Mouse (Mus musculus): ENCODE measurements around the gene Gm960.

Gm960 gene

GRCm38 (mm10) chr19:4624006-4624405, 74.5 kb downstream of the Gm960 start:
- 74% methylated on average over 12 of the region's 12 CpGs for WGBS

DNA sequence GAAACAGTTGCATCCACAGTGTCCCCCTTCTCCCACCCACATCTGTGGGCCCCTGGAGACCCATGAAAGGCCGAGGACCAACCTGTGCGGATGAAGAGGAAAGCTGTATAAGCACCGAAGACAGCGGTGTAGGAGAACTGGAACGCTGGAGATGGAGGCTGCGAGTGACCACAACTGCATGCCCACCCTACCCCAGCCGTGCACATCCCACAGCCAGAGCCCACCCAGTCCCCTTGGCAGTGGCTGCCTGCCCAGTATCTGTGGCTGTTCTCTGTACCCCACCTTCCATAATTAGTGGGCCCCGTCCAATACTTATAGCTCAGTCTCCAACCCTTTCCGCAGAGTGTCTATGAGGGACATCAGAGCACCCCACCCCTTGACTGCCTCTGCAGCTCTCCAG, 75.0 kb downstream of the Gm960 start:
- 90% methylated on average over 9 of the region's 9 CpGs for WGBS

- 62% methylated on average over 5 of the region's 5 CpGs for WGBS
These were observed 75.7 kb downstream of the Gm960 start for GRCm38 (mm10) chr19:4622780-4623179.

DNA sequence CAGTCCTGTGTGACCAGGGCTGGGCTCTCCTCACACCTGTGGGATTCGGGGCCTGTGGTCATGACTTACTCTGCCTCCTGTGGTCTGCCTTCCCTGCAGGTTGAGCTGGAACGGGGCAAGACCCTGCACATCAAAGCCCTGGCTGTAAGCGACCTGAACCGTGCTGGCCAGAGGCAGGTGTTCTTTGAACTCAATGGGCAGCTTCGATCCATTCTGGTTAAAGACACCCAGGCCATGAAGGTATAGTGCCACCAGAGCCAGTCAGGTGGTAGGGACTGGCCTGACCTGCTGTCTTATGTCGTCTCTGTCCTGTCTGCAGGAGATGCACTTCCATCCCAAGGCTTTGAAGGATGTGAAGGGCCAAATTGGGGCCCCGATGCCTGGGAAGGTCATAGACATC, 77.7 kb downstream of the Gm960 start:
- 92% methylated on average over 7 of the region's 7 CpGs for WGBS

GRCm38 (mm10) chr19:4619461-4619860, 79.0 kb downstream of the Gm960 start:
- WGBS = 86% methylated on average over 10 of the region's 10 CpGs

- WGBS = 38% methylated on average over 18 of the region's 18 CpGs
These were observed 80.3 kb downstream of the Gm960 start for GRCm38 (mm10) chr19:4618183-4618582.

GRCm38 (mm10) chr19:4616546-4616945, 81.9 kb downstream of the Gm960 start:
- 49% methylated on average over 4 of the region's 4 CpGs for WGBS

DNA sequence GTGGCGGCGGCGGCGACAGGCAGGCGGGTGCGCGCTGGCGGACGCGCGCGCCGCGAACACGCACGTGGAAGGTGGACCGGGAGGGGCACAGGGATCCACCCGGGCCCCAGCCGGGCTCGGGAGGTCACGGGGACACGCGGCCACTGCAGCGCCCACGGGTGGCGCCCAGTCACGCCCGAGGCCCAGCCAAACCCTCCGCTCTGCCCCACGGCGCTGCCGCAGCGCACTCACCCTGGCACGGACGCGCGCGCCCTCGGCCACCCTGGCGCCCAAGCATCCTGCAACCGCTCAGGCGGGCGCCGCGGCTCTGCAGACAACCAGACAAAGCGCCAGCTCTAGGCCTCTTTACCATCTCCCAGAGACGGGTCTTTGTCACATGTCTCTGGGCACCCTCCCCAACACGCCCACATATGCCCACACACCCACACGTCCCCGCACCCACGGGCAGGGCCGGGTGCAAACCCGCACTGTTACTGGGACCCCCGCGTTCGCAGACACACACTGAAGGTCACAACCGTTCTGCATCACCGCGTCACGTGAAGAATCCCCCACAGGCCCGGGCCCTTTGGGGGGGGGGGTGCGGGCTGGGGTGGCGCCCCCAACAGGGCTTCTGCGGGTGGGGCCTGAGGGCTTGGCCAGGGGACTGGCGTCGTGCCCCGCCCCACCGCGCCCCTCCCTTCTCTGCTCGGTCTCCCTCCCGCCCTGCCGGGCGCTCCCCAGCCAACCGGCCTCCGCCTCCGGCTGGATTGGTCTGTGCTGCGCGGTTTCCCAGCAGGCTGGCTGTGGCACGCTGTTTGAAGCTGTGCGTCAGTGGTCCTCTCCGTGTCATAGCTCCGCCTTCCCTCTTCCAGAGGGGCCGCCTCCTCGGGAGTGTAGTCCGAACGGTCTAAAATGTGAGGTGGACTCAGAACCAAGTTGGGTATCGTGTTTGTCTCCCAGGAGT, 83.0 kb downstream of the Gm960 start, which contains the start of gene Lrfn4:
TSS of gene Lrfn4 (minus strand) at position 517 of the 943 bp plus-strand sequence.
- WGBS = 1% methylated on average over 84 of the region's 87 CpGs

- WGBS = 14% methylated on average over 46 of the region's 49 CpGs
These were observed 83.9 kb downstream of the Gm960 start for GRCm38 (mm10) chr19:4614305-4615150.

DNA sequence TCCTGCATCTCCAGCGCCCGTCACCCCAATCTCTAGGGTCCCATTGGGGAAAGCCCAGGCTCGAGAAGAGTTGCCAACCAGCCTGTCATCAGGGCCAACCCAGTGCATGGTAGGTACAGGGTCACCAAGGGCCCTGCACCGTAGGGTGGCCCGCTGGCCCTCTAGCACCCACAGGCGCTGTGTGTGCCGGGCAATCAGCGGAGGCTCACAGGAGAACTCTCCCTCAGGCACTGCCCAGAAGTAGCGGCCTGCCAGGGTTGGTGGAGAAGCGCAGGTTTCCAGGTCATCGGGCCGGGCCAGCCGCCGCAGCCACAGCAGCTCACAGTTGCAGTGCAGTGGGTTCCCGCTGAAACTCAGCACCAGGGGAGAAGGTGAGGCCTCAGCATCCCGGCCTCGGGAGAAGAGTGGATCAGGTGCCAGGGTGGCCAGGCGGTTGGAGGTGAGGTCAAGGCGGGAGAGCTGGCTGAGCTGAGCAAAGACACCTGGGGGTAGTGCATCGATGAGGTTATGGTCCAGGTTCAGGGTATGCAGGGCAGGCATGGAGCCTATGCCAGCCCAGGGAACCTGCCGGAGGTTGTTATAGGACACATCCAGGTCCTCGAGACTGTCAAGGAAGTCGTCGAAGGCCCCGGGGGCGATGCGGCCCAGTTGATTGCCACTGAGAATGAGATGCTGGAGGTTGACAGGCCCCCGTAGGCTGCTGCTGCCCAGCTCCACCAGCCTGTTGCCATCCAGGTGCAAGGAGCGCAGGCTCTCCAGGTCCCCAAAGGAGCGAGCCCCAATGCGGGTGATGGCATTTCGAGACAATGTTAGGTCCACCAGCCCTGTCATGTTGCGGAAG, 84.8 kb downstream of the Gm960 start:
- 87% methylated on average over 33 of the region's 33 CpGs for WGBS

- WGBS = 85% methylated on average over 19 of the region's 19 CpGs
These were observed 86.1 kb downstream of the Gm960 start for GRCm38 (mm10) chr19:4612181-4612961.

DNA sequence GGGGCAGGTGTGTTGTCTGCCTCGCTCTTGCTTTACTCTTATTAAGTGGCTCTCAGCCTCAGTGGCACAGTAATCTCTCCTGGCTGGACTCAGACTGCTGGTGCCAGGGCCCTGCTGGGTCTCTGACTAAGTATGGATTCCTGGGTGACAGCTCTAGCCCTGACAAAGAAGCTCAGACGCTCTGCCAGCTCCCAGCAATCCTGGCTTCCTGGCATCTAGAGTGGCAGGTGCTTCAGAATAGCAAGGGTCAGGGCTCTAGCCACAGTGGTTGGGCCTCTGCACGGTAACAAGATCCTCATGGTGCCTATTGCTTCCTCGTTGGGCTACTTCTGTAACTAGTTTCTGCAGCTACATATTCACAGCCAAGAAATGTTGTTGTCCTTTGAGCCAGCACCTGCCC, 88.4 kb downstream of the Gm960 start:
- WGBS = 46% methylated on average over 4 of the region's 4 CpGs

DNA sequence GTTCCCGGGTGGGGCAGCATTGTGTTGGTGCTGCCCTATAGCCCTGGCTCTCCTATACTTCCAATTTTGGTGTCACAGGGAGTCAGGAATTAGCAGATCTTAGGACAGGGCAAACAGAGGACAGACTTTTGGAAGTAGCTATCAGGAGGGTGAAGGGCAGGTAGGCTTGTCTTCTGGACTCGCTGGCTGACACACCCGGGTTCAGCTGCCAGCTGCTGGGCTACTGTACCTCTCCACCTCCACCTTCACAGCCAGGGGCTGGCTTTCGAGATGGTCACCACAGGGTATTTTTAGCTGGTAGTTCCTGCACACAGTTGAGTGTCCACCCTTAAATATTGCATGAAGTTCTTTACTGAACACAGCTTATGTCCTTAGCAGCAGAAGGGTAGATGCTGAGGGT, 90.0 kb downstream of the Gm960 start:
- 84% methylated on average over 4 of the region's 4 CpGs for WGBS

- WGBS = 95% methylated on average over 12 of the region's 12 CpGs
These were observed 91.1 kb downstream of the Gm960 start for GRCm38 (mm10) chr19:4607406-4607805.

DNA sequence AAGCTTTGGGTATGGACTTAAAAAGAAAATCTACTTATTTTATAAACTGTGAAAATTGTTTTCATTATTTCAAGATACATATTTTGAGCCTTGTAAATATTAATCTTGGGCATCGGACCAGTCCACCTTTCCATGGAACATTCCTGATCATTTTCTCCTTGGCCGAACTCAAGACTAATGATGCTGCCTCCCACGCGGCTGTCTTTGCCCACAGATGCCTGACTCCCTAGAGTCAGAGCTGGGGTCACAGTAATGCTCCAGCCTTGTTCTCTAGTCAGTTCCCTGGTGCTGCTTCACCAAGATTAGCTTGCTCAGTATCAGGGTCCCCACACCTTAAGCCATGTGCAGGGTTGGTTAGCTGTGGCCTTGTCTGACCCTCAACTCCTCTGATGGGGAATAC, 92.8 kb downstream of the Gm960 start:
- 92% methylated on average over 4 of the region's 4 CpGs for WGBS

GRCm38 (mm10) chr19:4603801-4604723, 94.4 kb downstream of the Gm960 start:
- 61% methylated on average over 24 of the region's 24 CpGs for WGBS

DNA sequence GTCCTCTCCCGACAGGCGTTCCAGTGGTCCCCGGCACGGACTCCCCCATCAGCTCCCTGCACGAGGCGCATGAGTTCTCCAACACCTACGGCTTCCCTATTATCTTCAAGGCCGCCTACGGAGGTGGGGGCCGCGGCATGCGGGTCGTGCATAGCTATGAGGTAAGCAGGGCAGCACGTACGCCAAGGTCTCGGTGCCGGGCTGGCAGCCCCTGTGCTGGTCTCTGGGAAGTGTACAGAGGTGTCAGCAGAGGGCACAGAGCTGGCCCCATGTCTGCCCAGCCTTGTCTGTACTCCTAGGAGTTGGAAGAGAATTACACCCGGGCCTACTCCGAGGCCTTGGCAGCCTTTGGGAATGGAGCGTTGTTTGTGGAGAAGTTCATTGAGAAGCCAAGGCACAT, 96.0 kb downstream of the Gm960 start:
- 88% methylated on average over 20 of the region's 20 CpGs for WGBS

DNA sequence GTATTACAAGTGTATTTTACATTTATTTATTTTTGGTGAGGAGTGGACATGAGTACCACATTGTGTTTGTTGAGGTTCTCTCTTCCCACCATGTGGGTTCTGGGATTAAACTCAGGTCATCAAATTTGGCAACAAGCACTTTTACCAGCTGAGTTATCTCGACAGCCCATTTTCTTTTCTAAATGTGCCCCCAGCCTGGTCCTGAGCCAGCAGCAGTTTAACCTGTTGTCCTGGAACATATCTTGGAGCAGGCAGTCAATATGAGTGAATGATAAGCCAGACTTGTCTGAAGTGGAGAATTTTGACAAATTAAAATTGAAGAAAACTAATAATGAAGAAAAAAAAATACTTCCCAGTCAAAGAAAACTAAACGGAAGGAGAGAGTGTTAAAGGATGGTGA, 102.4 kb downstream of the Gm960 start:
- WGBS = 81% methylated on average over 2 of the region's 2 CpGs

GRCm38 (mm10) chr19:4593792-4594522, 104.5 kb downstream of the Gm960 start:
- WGBS = 75% methylated on average over 7 of the region's 7 CpGs
